Mouse (Mus musculus): Measurements from ENCODE around the gene Nr3c2.

- TF ChIP-seq TAL1 (IDR thresholded peaks at IDR 0.05; ENCODE audit: low read length) (no peak), GATA1 (IDR thresholded peaks at IDR 0.05; ENCODE audit: low read length) (no peak)
Measured at GRCm38 (mm10) chr8:77227742-77228141, 328.5 kb downstream of the Nr3c2 start.

Data from erythroblast, embryonic 14.5 days (primary cell).